Mouse (Mus musculus) liver, adult 2 months (tissue): ENCODE measurements around the gene Dock4.

Experiments
- CTCF ChIP-seq: fragments of 200-500 bp; IDR thresholded peaks from 2 replicates; pipeline ENCODE4 v1.5.1; 2011; ENCODE audit warnings: low read depth, low read length, control low read depth
- POLR2A ChIP-seq: fragments of 200-500 bp; IDR thresholded peaks from 2 replicates; pipeline ENCODE4 v1.6.1; 2011; ENCODE audit warnings: low read length, control low read depth; ENCODE audit not compliant: insufficient read depth; ENCODE audit errors: extremely low read depth

DNA sequence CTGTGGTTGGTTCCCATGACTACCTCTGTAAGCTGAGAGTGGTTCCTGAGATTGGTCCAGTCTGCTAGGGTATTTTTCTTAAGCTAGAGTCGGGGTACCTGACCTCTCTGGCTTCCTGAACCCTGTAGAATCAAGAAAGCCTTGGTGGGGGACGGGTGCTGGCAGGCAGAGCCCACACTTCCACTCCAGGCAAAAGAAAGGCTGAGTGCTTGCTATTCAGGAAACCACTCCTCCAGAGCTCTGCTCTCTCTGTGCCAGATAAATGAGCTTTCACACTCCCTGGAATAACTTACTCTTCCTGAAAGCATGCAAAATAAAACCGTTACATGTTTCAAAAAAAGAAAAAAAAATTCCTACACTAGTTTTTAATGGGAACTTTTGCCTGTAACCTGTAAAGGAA is 38.5 kb downstream of the Dock4 start:
- TF ChIP-seq CTCF (no peak), POLR2A (no peak)
